Mouse (Mus musculus): ENCODE measurements around the gene Pde6g. TPM values are rescaled to one million over a fixed set of nuclear protein-coding genes. Genes with fewer than 3 reads are reported as not detected.

Gene Pde6g
- polyA plus RNA-seq, 1 experiment, result 0.43 TPM

DNA sequence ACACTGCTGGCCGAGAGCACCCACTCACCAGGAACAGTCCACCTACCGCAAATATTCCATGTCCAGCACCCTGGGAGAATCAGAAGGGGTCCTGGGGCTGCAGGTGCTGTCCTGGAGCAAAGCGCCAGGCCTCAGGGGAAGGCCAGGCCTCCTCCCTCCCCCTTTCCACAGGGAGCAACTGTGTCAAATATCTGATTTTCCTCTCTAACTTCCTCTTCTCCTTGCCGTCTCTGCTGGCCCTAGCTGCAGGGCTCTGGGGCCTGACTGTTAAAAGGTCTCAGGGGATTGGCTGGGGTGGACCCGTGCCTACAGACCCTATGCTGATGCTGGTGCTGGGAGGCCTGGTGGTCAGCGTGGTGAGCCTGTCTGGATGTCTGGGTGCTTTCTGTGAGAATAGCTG, 9.2 kb downstream of the Pde6g start:
- WGBS, result 79% methylated on average over 6 of the region's 6 CpGs
- TF ChIP-seq POLR2A (IDR thresholded peaks at IDR 0.05; ENCODE audit: low read depth, low read length) (no peak), CTCF (IDR thresholded peaks at IDR 0.05; ENCODE audit: extremely low read depth, insufficient read length, insufficient replicate concordance, low read depth, low read length) (no peak)
- H3K4me1 ChIP-seq (ENCODE audit: control insufficient read depth, insufficient read depth, insufficient read length, low read length), result 0 out of 2 replicates have a peak, but pooled peaks cover 2% of the 10 kb centered on the region
- H3K27me3 ChIP-seq (ENCODE audit: control insufficient read depth, insufficient read depth, low read length), result no peaks in the 10 kb centered on the region
- H3K36me3 ChIP-seq (ENCODE audit: control insufficient read depth, insufficient read depth, low read length), result no peaks in the 10 kb centered on the region
- H3K27ac ChIP-seq (ENCODE audit: insufficient read depth, low read depth, low read length), result no peak overlapping the region
- no peak overlapping the region for H3K4me3 ChIP-seq (ENCODE audit: low read depth, low read length)

DNA sequence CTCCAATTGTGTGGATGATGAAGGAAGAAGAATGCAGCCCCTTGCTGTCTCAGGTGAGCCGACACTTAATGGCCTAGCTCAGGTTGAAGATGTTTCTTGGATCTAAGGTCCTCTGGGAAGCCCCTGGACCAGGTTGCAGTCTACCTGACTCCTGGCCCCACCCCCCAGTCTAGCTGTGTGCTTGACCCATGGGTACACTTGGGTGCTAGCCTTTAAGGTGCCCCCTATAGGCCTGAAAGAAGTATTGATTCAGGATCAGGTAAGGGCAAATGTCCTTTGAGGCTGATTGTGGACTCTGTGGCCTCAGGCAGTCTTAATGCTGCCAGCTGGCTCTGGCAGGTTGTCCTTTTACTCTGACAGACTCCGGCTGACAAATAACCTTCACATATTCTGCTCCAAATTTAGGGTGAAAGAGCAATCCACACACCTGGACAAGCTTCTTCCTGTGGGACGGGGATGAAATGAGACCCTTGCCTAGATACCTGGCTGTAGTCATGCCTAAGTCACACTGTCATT, 10.5 kb downstream of the Pde6g start:
- Histone ChIP-seq H3K27ac (ENCODE audit: insufficient read depth, low read depth, low read length) (no peak overlapping the region), H3K4me1 (ENCODE audit: control insufficient read depth, insufficient read depth, insufficient read length, low read length) (no peaks in the 10 kb centered on the region; the same call in 1 of the 2 replicates), H3K4me3 (ENCODE audit: low read depth, low read length) (no peak overlapping the region), H3K27me3 (ENCODE audit: control insufficient read depth, insufficient read depth, low read length) (no peaks in the 10 kb centered on the region), H3K36me3 (ENCODE audit: control insufficient read depth, insufficient read depth, low read length) (no peaks in the 10 kb centered on the region)
- 82% methylated on average over 3 of the region's 3 CpGs for WGBS
- TF ChIP-seq CTCF (IDR thresholded peaks at IDR 0.05; ENCODE audit: extremely low read depth, insufficient read length, insufficient replicate concordance, low read depth, low read length) (no peak), POLR2A (IDR thresholded peaks at IDR 0.05; ENCODE audit: low read depth, low read length) (no peak)

DNA sequence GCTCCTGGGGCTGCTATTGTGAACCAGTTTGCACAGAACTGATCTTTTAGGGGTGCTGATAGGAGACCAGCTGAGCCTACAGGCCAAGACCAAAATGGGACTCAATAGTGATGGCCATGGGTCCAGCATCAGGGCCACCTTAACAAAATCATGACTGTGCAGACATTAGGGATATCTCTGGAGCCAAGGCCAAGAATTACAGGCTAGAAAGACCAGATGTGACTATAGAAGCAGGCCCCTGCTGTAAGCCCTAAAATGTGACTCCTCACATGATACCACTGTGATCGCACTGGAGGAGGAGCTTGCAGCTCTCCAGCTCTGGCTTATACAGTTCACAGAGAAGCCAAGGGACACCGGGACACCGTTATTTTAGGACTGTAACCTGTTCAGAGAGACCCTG, 11.0 kb downstream of the Pde6g start, which contains the start of gene Tspan10:
Gene Tspan10 (plus strand): TSS at position 301 of the 400 bp plus-strand sequence.
- H3K27ac ChIP-seq (ENCODE audit: insufficient read depth, low read depth, low read length), result no peak within 1 kb of the TSS
- 90% methylated on average over 3 of the region's 3 CpGs for WGBS

DNA sequence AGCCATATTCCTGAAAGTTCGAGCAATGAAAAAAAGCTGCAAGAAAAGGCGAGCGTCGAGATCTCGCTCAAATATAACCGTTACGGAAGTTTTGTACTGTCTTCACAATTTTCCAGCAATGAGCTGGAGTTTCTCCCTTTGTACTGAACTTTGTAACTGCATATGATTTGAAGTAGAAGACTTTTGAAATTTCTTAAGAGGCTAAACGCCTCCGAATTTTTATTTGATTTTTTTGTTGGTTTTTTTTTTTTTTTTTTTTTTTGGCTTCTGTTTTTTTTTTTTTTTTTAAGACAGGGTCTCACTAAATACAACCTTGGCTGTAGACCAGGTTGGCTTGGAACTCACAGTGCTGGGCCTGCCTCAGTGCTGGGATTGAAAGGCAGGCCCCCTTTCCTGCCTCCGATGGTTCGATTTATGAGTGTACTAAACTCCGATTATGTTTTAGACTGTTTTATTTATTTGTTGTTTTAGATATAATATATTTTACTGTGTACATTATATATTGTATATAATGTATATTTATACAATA, 15.4 kb downstream of the Pde6g start:
- H3K36me3 ChIP-seq (ENCODE audit: control insufficient read depth, insufficient read depth, low read length), result peaks cover 10% of the 10 kb centered on the region
- WGBS, result 23% methylated on average over 12 of the region's 12 CpGs
- no peaks in the 10 kb centered on the region for H3K27me3 ChIP-seq (ENCODE audit: control insufficient read depth, insufficient read depth, low read length)

More for the DNA sequence above, 11.0 kb downstream of the Pde6g start, which contains the start of gene Tspan10:
- H3K4me3 ChIP-seq (ENCODE audit: low read depth, low read length), result no peak within 1 kb of the TSS
- TF ChIP-seq POLR2A (IDR thresholded peaks at IDR 0.05; ENCODE audit: low read depth, low read length), result no peak
- TF ChIP-seq CTCF (IDR thresholded peaks at IDR 0.05; ENCODE audit: extremely low read depth, insufficient read length, insufficient replicate concordance, low read depth, low read length), result no peak
- no peaks in the 10 kb centered on the region for H3K27me3 ChIP-seq (ENCODE audit: control insufficient read depth, insufficient read depth, low read length)
- H3K36me3 ChIP-seq (ENCODE audit: control insufficient read depth, insufficient read depth, low read length), result no peaks in the 10 kb centered on the region
- H3K4me1 ChIP-seq (ENCODE audit: control insufficient read depth, insufficient read depth, insufficient read length, low read length), result no peaks in the 10 kb centered on the region; the same call in 1 of the 2 replicates

DNA sequence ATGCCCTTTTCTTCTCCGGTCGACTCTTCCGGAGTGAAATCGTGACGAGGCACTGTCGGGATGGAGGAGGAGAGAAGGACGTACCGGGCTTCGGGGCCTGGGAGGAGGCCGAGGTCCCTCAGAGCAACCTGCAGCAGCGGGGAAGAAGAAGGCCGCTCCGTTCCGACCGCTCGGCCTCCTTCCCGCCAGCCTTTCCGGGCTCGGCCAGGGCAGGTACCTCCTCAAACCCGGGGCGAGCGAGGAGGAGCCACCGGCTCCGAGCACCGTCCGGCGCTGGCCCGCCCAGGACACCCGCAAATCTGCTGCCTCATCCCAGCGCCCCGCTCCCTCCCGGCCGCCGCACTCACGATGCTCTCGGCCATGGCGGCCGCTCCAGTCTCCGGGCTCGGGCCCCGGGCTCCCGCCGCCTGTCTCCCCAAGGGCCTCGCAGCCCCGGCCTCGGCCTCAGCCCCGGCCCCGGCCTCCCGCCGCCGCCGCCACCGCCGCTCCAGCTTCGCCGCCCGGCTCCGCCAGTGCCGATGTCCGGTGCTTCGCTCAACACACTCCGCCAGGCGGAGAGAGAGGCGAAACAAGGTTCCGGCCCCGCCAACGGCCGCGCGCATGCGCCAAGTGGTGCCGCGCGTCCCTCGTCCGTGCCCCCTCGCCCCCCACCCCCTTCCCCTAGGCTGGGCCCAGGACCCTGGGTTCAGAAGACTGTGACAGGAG, 16.0 kb downstream of the Pde6g start, which contains the start of gene Nploc4:
Gene Nploc4 (minus strand): TSS at position 557 of the 705 bp plus-strand sequence.
- WGBS, result 1% methylated on average over 77 of the region's 77 CpGs
- Histone ChIP-seq H3K4me1 (ENCODE audit: control insufficient read depth, insufficient read depth, insufficient read length, low read length) (peaks cover 4% of the 10 kb centered on the region), H3K27me3 (ENCODE audit: control insufficient read depth, insufficient read depth, low read length) (no peaks in the 10 kb centered on the region), H3K36me3 (ENCODE audit: control insufficient read depth, insufficient read depth, low read length) (peaks cover 16% of the 10 kb centered on the region), H3K27ac (ENCODE audit: insufficient read depth, low read depth, low read length) (peak within 1 kb of the TSS; percentile 54), H3K4me3 (ENCODE audit: low read depth, low read length) (peak within 1 kb of the TSS; percentile 92)
- TF ChIP-seq CTCF (IDR thresholded peaks at IDR 0.05; ENCODE audit: extremely low read depth, insufficient read length, insufficient replicate concordance, low read depth, low read length) (no peak), POLR2A (IDR thresholded peaks at IDR 0.05; ENCODE audit: low read depth, low read length) (peak; percentile 79; the same call in 1 of the 2 replicates)

More for the DNA sequence above, 15.4 kb downstream of the Pde6g start:
- Histone ChIP-seq H3K4me3 (ENCODE audit: low read depth, low read length) (peak overlapping the region; percentile 92), H3K4me1 (ENCODE audit: control insufficient read depth, insufficient read depth, insufficient read length, low read length) (peaks cover 4% of the 10 kb centered on the region), H3K27ac (ENCODE audit: insufficient read depth, low read depth, low read length) (no peak overlapping the region)
- TF ChIP-seq POLR2A (IDR thresholded peaks at IDR 0.05; ENCODE audit: low read depth, low read length) (no peak), CTCF (IDR thresholded peaks at IDR 0.05; ENCODE audit: extremely low read depth, insufficient read length, insufficient replicate concordance, low read depth, low read length) (no peak)

DNA sequence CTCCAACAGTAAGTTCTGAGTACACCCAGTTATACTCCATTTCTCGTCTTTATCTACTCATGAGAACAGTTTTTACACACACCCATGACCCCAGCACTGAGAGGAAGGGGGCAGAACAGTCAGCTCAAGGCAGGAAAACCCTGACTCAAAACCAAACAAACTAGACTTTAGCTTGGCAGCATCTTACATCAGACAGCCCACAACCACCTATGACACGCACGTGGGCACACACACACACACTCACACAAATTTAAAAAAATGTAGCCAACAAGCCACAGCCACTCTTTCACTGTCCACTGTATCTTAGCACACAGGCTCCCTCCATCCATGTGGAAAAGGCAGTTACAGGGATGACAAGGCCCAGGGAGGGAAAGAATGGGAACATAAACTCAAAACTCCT, 26.6 kb downstream of the Pde6g start:
- TF ChIP-seq CTCF (IDR thresholded peaks at IDR 0.05; ENCODE audit: extremely low read depth, insufficient read length, insufficient replicate concordance, low read depth, low read length) (no peak), POLR2A (IDR thresholded peaks at IDR 0.05; ENCODE audit: low read depth, low read length) (no peak)
- 85% methylated on average over 3 of the region's 3 CpGs for WGBS
- H3K36me3 ChIP-seq (ENCODE audit: control insufficient read depth, insufficient read depth, low read length), result peaks cover 67% of the 10 kb centered on the region
- H3K4me3 ChIP-seq (ENCODE audit: low read depth, low read length), result no peak overlapping the region
- H3K4me1 ChIP-seq (ENCODE audit: control insufficient read depth, insufficient read depth, insufficient read length, low read length), result no peaks in the 10 kb centered on the region
- no peaks in the 10 kb centered on the region for H3K27me3 ChIP-seq (ENCODE audit: control insufficient read depth, insufficient read depth, low read length)
- no peak overlapping the region for H3K27ac ChIP-seq (ENCODE audit: insufficient read depth, low read depth, low read length)

Measured in small intestine, adult 2 months (tissue).